Mouse (Mus musculus): ENCODE results near the gene Ipo7.

GRCm38 (mm10) chr7:110009084-110009483 is 9.0 kb upstream of the Ipo7 start:
- no peak for TF ChIP-seq CTCF (IDR thresholded peaks at IDR 0.05; ENCODE audit: borderline replicate concordance, control insufficient read depth, extremely low read depth, insufficient read depth, low read length, poor library complexity)
- TF ChIP-seq POLR2A (IDR thresholded peaks at IDR 0.05; ENCODE audit: control insufficient read depth, extremely low read depth, insufficient read depth, low read length, poor library complexity): no peak
